Mouse (Mus musculus): ENCODE results near the gene Nfkbie.

GRCm38 (mm10) chr17:45564531-45565084, 9.1 kb downstream of the Nfkbie start:
- TF ChIP-seq CTCF (IDR thresholded peaks at IDR 0.05; ENCODE audit: low read depth), result no peak
- TF ChIP-seq EP300 (optimal IDR thresholded peaks at IDR 0.05), result no peak
